In genomic region chr11:114829499-114830432, GRCm38 (mm10) we compare ENCODE assay signal across 9 mouse cellular contexts. TPM values are rescaled to one million over a fixed set of nuclear protein-coding genes. Genes with fewer than 3 reads are reported as not detected.
A peak's percentile ranks its signal among the peaks of the same experiment; 100 is the strongest.
DNase-seq lines count a peak whose midpoint lies in the region; ATAC-seq lines count a peak whose summit lies in the region.
"Had no signal": no experiment of that assay in that cellular context is flagged by ENCODE, and none has a peak within 500 bp of the region (broad histone marks: within the 10 kb centered on the region; RNA-seq: fewer than 3 reads in every experiment).

No protein-coding gene starts in this region.

- 9% methylated on average over 24 of the region's 24 CpGs for WGBS in hindbrain, embryonic 15.5 days
- 16% methylated on average over 24 of the region's 24 CpGs for WGBS in liver, embryonic 12.5 days (ENCODE audit: insufficient replicate concordance)

- ATAC-seq in hindbrain, embryonic 15.5 days (ENCODE audit: low FRiP score, low read depth), result peak; percentile 30; the same call in 1 of the 2 replicates
- peak; percentile 65 for ATAC-seq in liver, embryonic 12.5 days
- peak; percentile 75; the same call in 1 of the 2 replicates for ATAC-seq in monocyte, adult 5-6 weeks (replicated peaks; ENCODE audit: insufficient number of reproducible peaks, low FRiP score, low TSS enrichment, poor library complexity, severe bottlenecking)

- H3K4me3 ChIP-seq in hindbrain, embryonic 15.5 days, result peak overlapping the region; percentile 19
- peak overlapping the region; percentile 40 for H3K4me3 ChIP-seq in liver, embryonic 12.5 days

- no peaks in the 10 kb centered on the region for H3K27me3 ChIP-seq in hindbrain, embryonic 15.5 days
- no peaks in the 10 kb centered on the region for H3K27me3 ChIP-seq in liver, embryonic 12.5 days (replicated peaks)

- no peak overlapping the region for H3K27ac ChIP-seq in hindbrain, embryonic 15.5 days (replicated peaks)
- peak overlapping the region; percentile 68 for H3K27ac ChIP-seq in liver, embryonic 12.5 days

- DNase-seq in Muller cell, postnatal 12 days (ENCODE audit: inconsistent ontology term), result peak; percentile 84
- DNase-seq in cerebellum, adult 9-11 months, result peak; percentile 98
- peak; percentile 62 to 79 for DNase-seq in gastrocnemius, adult 8-10 months (ENCODE audit: low spot score in 2 of 2)
- DNase-seq in adipocyte (ENCODE audit: low spot score) (no peak), MN1 (ENCODE audit: low spot score) (no peak)

- no peaks in the 10 kb centered on the region for H3K36me3 ChIP-seq in hindbrain, embryonic 15.5 days
- H3K36me3 ChIP-seq in liver, embryonic 12.5 days, result no peaks in the 10 kb centered on the region

- H3K4me1 ChIP-seq in hindbrain, embryonic 15.5 days (replicated peaks), result peaks cover 17% of the 10 kb centered on the region
- peaks cover 53% of the 10 kb centered on the region for H3K4me1 ChIP-seq in liver, embryonic 12.5 days

- no peak overlapping the region; the same call in 1 of the 2 replicates for H3K9ac ChIP-seq in hindbrain, embryonic 15.5 days
- peak overlapping the region; percentile 39; the same call in 1 of the 2 replicates for H3K9ac ChIP-seq in liver, embryonic 12.5 days

- peak overlapping the region; percentile 43 for H3K4me2 ChIP-seq in hindbrain, embryonic 15.5 days
- peak overlapping the region; percentile 68 for H3K4me2 ChIP-seq in liver, embryonic 12.5 days

- H3K9me3 ChIP-seq in hindbrain, embryonic 15.5 days, result no peaks in the 10 kb centered on the region
- H3K9me3 ChIP-seq in liver, embryonic 12.5 days (replicated peaks), result no peaks in the 10 kb centered on the region

RNA-seq across cellular contexts. Expression of gene Gprc5c, which starts 21.2 kb away (rescaled TPM):
- total RNA-seq in gastrocnemius, adult 8-10 months (2022), result 10 to 100 TPM; 31.9 to 49.5 (median 39.2) TPM
- polyA plus RNA-seq in hindbrain, embryonic 15.5 days (2015; fragmentation: Nextera tagmentation; extraction: Ambion mirVana), result 8.5 and 11.6 TPM in 2 replicates
- 14.3 TPM in 2 replicates for polyA plus RNA-seq in liver, embryonic 12.5 days (2016; fragmentation: Nextera tagmentation; extraction: Ambion mirVana)
- total RNA-seq in monocyte, adult 5-6 weeks (2017), result 0.78 to 3.1 TPM (median 1.9 TPM) in 3 replicates

RNA-seq across cellular contexts. Expression of gene Gpr142, which starts 31.0 kb away (rescaled TPM):
- total RNA-seq in gastrocnemius, adult 8-10 months (2022), result not detected
- polyA plus RNA-seq in hindbrain, embryonic 15.5 days (2015; fragmentation: Nextera tagmentation; extraction: Ambion mirVana), result not detected in 2 replicates
- not detected in 2 replicates for polyA plus RNA-seq in liver, embryonic 12.5 days (2016; fragmentation: Nextera tagmentation; extraction: Ambion mirVana)
- not detected in 3 replicates for total RNA-seq in monocyte, adult 5-6 weeks (2017)
- total RNA-seq: adrenal gland, adult 18-20 months had no signal

RNA-seq across cellular contexts. Expression of gene Btbd17, which starts 34.0 kb away (rescaled TPM):
- total RNA-seq in gastrocnemius, adult 8-10 months (2022), result not detected
- 26.0 and 26.4 TPM in 2 replicates for polyA plus RNA-seq in hindbrain, embryonic 15.5 days (2015; fragmentation: Nextera tagmentation; extraction: Ambion mirVana)
- polyA plus RNA-seq in liver, embryonic 12.5 days (2016; fragmentation: Nextera tagmentation; extraction: Ambion mirVana), result not detected in 2 replicates
- total RNA-seq in monocyte, adult 5-6 weeks (2017), result not detected in 3 replicates
- total RNA-seq: adrenal gland, adult 18-20 months had no signal

Comparison
In these comparisons a context has a peak if more than half of its experiments do, and no peak if none do; other contexts are left out.
1. DNase-seq: peak in Muller cell, postnatal 12 days (single experiment), cerebellum, adult 9-11 months (single experiment) and gastrocnemius, adult 8-10 months (2 of 2); none in adipocyte (single experiment) and MN1 (single experiment).
2. Peak in every context shown above with its lines, with median percentiles within 50 percentile points of each other: ATAC-seq.